Mouse (Mus musculus): ENCODE measurements around the gene Zfp354c.

GRCm38 (mm10) chr11:50835727-50836126, 8.2 kb upstream of the Zfp354c start:
- TF ChIP-seq CTCF (IDR thresholded peaks at IDR 0.05; ENCODE audit: extremely low read depth, insufficient read length, insufficient replicate concordance, low read depth, low read length) (no peak), POLR2A (IDR thresholded peaks at IDR 0.05; ENCODE audit: low read depth, low read length) (no peak)

Measured in small intestine, adult 2 months (tissue).